27 mouse cellular contexts compared by ENCODE assay signal in the genomic region with DNA sequence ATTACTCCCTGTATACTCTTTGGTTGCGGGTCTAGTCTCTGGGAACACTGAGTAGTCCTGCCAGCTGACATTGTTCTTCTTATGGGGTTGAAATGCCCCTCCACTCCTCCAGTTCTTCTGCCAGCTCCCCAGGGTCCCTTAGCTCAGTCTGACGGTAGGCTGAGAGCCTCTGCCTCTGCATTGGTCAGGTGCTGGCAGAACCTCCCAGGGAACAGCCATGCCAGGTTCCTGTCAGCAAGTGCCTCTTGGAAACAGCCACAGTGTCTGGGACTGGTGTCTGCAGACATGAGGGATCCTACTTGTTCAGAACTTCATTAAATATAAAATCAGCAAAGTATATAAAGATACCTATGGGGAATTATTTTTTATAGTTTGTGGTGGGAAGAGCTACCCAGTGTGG.
DNase-seq lines count a peak whose midpoint lies in the region; ATAC-seq lines count a peak whose summit lies in the region.
"Had no signal": no experiment of that assay in that cellular context is flagged by ENCODE, and none has a peak within 500 bp of the region (broad histone marks: within the 10 kb centered on the region; RNA-seq: fewer than 3 reads in every experiment).

No protein-coding gene starts in this region.

- 68% methylated on average over 2 of the region's 2 CpGs for WGBS in hindbrain, embryonic 14.5 days
- WGBS in hindbrain, embryonic 16.5 days = 59% methylated on average over 2 of the region's 2 CpGs

- no peaks in the 10 kb centered on the region for H3K36me3 ChIP-seq in hindbrain, embryonic 14.5 days (replicated peaks; ENCODE audit: control insufficient read depth, insufficient read depth)
- no peaks in the 10 kb centered on the region for H3K36me3 ChIP-seq in hindbrain, embryonic 16.5 days (ENCODE audit: control insufficient read depth, insufficient read depth, low read length)
- H3K36me3 ChIP-seq: embryonic facial prominence, embryonic 13.5 days; forebrain, embryonic 10.5 days; forebrain, embryonic 15.5 days; liver, embryonic 12.5 days; stomach, embryonic 15.5 days had no signal

- peak; percentile 7 to 29 for DNase-seq in cerebellum, postnatal 10 days
- DNase-seq in cerebellum, adult 9-10 months = no peak
- no peak for DNase-seq in hindbrain, embryonic 14.5 days (ENCODE audit: low spot score)
- peak; percentile 74 to 76 for DNase-seq in heart, postnatal 10 days
- no peak for DNase-seq in frontal cortex, postnatal 25 days (ENCODE audit: low spot score in 2 of 2)
- DNase-seq in frontal cortex, adult 2 months (ENCODE audit: extremely low spot score in 1 of 2, low spot score in 1 of 2) = no peak
- DNase-seq: adrenal gland, adult 8-10 months; cerebellum, adult 8-10 months; gastrocnemius, postnatal 14 days; kidney, adult 8-10 months; kidney, postnatal 10 days; layer of hippocampus, postnatal 36 days; left cerebral cortex, postnatal 4 days; liver, postnatal 0 days; lung, postnatal 10 days; midbrain, embryonic 14.5 days; thymus, postnatal 14 days had no signal

- no peaks in the 10 kb centered on the region for H3K9me3 ChIP-seq in hindbrain, embryonic 14.5 days (ENCODE audit: control insufficient read depth, low read length)
- H3K9me3 ChIP-seq in hindbrain, embryonic 16.5 days (ENCODE audit: control insufficient read depth, low read length) = no peaks in the 10 kb centered on the region
- H3K9me3 ChIP-seq: embryonic facial prominence, embryonic 13.5 days; forebrain, embryonic 10.5 days; forebrain, embryonic 15.5 days; liver, embryonic 12.5 days; stomach, embryonic 15.5 days had no signal

- intact Hi-C loops in heart, postnatal 10 days (cut with DNase I) = no loop called here

- no peaks in the 10 kb centered on the region for H3K4me1 ChIP-seq in hindbrain, embryonic 14.5 days (replicated peaks; ENCODE audit: control insufficient read depth, insufficient read depth, low read length)
- H3K4me1 ChIP-seq in hindbrain, embryonic 16.5 days (ENCODE audit: control insufficient read depth, insufficient read depth, low read depth, low read length) = no peaks in the 10 kb centered on the region
- H3K4me1 ChIP-seq: embryonic facial prominence, embryonic 13.5 days; forebrain, embryonic 10.5 days; forebrain, embryonic 15.5 days; liver, embryonic 12.5 days; stomach, embryonic 15.5 days had no signal

- no peak overlapping the region for H3K27ac ChIP-seq in hindbrain, embryonic 14.5 days
- H3K27ac ChIP-seq in hindbrain, embryonic 16.5 days (ENCODE audit: low read depth, low read length) = no peak overlapping the region
- H3K27ac ChIP-seq: embryonic facial prominence, embryonic 13.5 days; forebrain, embryonic 10.5 days; forebrain, embryonic 15.5 days; liver, embryonic 12.5 days; macrophage; stomach, embryonic 15.5 days had no signal

- no peak overlapping the region for H3K9ac ChIP-seq in hindbrain, embryonic 14.5 days
- H3K9ac ChIP-seq in hindbrain, embryonic 16.5 days (ENCODE audit: low read depth, low read length) = no peak overlapping the region
- H3K9ac ChIP-seq: embryonic facial prominence, embryonic 13.5 days; forebrain, embryonic 15.5 days; liver, embryonic 12.5 days; liver, postnatal 0 days; stomach, embryonic 15.5 days had no signal

- peak; percentile 34; the same call in 1 of the 2 replicates for ATAC-seq in hindbrain, embryonic 14.5 days (ENCODE audit: low FRiP score)
- ATAC-seq in hindbrain, embryonic 16.5 days = no peak
- ATAC-seq: activated CD4-positive, CD25-positive, alpha-beta regulatory T cell, adult 4 months; forebrain, embryonic 15.5 days; intestine, embryonic 16.5 days; liver, embryonic 12.5 days; liver, postnatal 0 days had no signal

- no peak overlapping the region for H3K4me2 ChIP-seq in hindbrain, embryonic 14.5 days (replicated peaks)
- H3K4me2 ChIP-seq in hindbrain, embryonic 16.5 days (ENCODE audit: low read length) = no peak overlapping the region
- H3K4me2 ChIP-seq: embryonic facial prominence, embryonic 13.5 days; forebrain, embryonic 15.5 days; liver, embryonic 12.5 days; stomach, embryonic 15.5 days had no signal

- H3K4me3 ChIP-seq in hindbrain, embryonic 14.5 days (replicated peaks; ENCODE audit: low read length) = no peak overlapping the region
- H3K4me3 ChIP-seq in hindbrain, embryonic 16.5 days (ENCODE audit: low read length) = no peak overlapping the region
- H3K4me3 ChIP-seq: embryonic facial prominence, embryonic 13.5 days; forebrain, embryonic 10.5 days; forebrain, embryonic 15.5 days; liver, embryonic 12.5 days; stomach, embryonic 15.5 days had no signal

- no peaks in the 10 kb centered on the region for H3K27me3 ChIP-seq in hindbrain, embryonic 14.5 days (ENCODE audit: control insufficient read depth, insufficient read depth, low read length)
- H3K27me3 ChIP-seq in hindbrain, embryonic 16.5 days (replicated peaks; ENCODE audit: control insufficient read depth, insufficient read depth, low read length) = no peaks in the 10 kb centered on the region
- H3K27me3 ChIP-seq: CH12.LX; embryonic facial prominence, embryonic 13.5 days; forebrain, embryonic 15.5 days; liver, embryonic 12.5 days; stomach, embryonic 15.5 days had no signal

Comparison
In these comparisons a context has a peak if more than half of its experiments do, and no peak if none do; other contexts are left out.
1. DNase-seq: peak in cerebellum, postnatal 10 days (2 of 2) and heart, postnatal 10 days (2 of 2); none in cerebellum, adult 9-10 months (single experiment), hindbrain, embryonic 14.5 days (single experiment), frontal cortex, postnatal 25 days (0 of 2) and frontal cortex, adult 2 months (0 of 2).